Mouse (Mus musculus) ovary, postnatal 36 days (tissue): Measurements from ENCODE around the gene E2f3.

Experiments
- DNase-seq: peaks from one replicate; pipeline ENCODE4 v3.0.0; 2022; ENCODE audit warnings: low spot score, mixed read lengths

Gene E2f3

GRCm38 (mm10) chr13:29977358-29977757, 8.5 kb downstream of the E2f3 start:
- no peak for DNase-seq

- DNase-seq, result no peak
Observed at GRCm38 (mm10) chr13:29974066-29974465, 11.8 kb downstream of the E2f3 start.

GRCm38 (mm10) chr13:29973610-29974009, 12.3 kb downstream of the E2f3 start:
- DNase-seq, result no peak

GRCm38 (mm10) chr13:29970333-29970732, 15.5 kb downstream of the E2f3 start:
- DNase-seq, result no peak

GRCm38 (mm10) chr13:29968636-29969035, 17.2 kb downstream of the E2f3 start:
- no peak for DNase-seq

- DNase-seq, result no peak
Observed at GRCm38 (mm10) chr13:29967367-29967766, 18.5 kb downstream of the E2f3 start.

GRCm38 (mm10) chr13:29966966-29967365, 18.9 kb downstream of the E2f3 start:
- no peak for DNase-seq

GRCm38 (mm10) chr13:29964087-29964486, 21.8 kb downstream of the E2f3 start:
- no peak for DNase-seq

GRCm38 (mm10) chr13:29960416-29960815, 25.4 kb downstream of the E2f3 start:
- no peak for DNase-seq

GRCm38 (mm10) chr13:29957731-29958254, 28.1 kb downstream of the E2f3 start:
- DNase-seq, result peak; percentile 19

GRCm38 (mm10) chr13:29956821-29957421, 28.9 kb downstream of the E2f3 start:
- no peak for DNase-seq

- no peak for DNase-seq
Observed at GRCm38 (mm10) chr13:29955296-29955695, 30.6 kb downstream of the E2f3 start.

GRCm38 (mm10) chr13:29954741-29955140, 31.1 kb downstream of the E2f3 start:
- no peak for DNase-seq

GRCm38 (mm10) chr13:29953417-29954045, 32.3 kb downstream of the E2f3 start:
- DNase-seq, result no peak

GRCm38 (mm10) chr13:29946045-29946444, 39.8 kb downstream of the E2f3 start:
- no peak for DNase-seq

- no peak for DNase-seq
Observed at GRCm38 (mm10) chr13:29944915-29945570, 40.8 kb downstream of the E2f3 start.

GRCm38 (mm10) chr13:29944493-29944892, 41.4 kb downstream of the E2f3 start:
- no peak for DNase-seq

- no peak for DNase-seq
Observed at GRCm38 (mm10) chr13:29943541-29944039, 42.3 kb downstream of the E2f3 start.

GRCm38 (mm10) chr13:29940071-29940470, 45.8 kb downstream of the E2f3 start:
- no peak for DNase-seq

- no peak for DNase-seq
Observed at GRCm38 (mm10) chr13:29939399-29939798, 46.5 kb downstream of the E2f3 start.

GRCm38 (mm10) chr13:29938776-29939175, 47.1 kb downstream of the E2f3 start:
- no peak for DNase-seq

- no peak for DNase-seq
Observed at GRCm38 (mm10) chr13:29926168-29926567, 59.7 kb downstream of the E2f3 start.

GRCm38 (mm10) chr13:29919841-29920240, 66.0 kb downstream of the E2f3 start:
- no peak for DNase-seq
